Mouse (Mus musculus) liver, postnatal 0 days (tissue): ENCODE data around the gene Map1s. TPM values are rescaled to one million over a fixed set of nuclear protein-coding genes. Genes with fewer than 3 reads are reported as not detected.

Experiments
- ATAC-seq: fragments of 200-750 bp; cut with Nextera tagmentation; 2 replicates; pipeline ENCODE4 v1.8.0; 2017; ENCODE audit warnings: mild to moderate bottlenecking, moderate library complexity
- DNase-seq: peaks from one replicate; pipeline ENCODE4 v3.0.0-alpha.2; 2016
- H3K27ac ChIP-seq: fragments of 300-500 bp; sonication (generic); 2 replicates; pipeline ENCODE4 v1.5.1; 2014; ENCODE audit warnings: antibody characterized with exemption, moderate library complexity, mild to moderate bottlenecking, low read depth
- H3K27me3 ChIP-seq: fragments of 300-500 bp; sonication (generic); 2 replicates; pipeline ENCODE4 v1.6.1; 2014; ENCODE audit warnings: low read length, control low read depth, mixed read lengths; ENCODE audit not compliant: insufficient read depth
- H3K36me3 ChIP-seq: fragments of 300-500 bp; sonication (generic); replicated peaks from 2 replicates; pipeline ENCODE4 v1.6.1; 2014; ENCODE audit warnings: mild to moderate bottlenecking, control low read depth, low read length, moderate library complexity, mixed read lengths; ENCODE audit not compliant: insufficient read depth
- H3K4me1 ChIP-seq: fragments of 300-500 bp; sonication (generic); 2 replicates; pipeline ENCODE4 v1.6.1; 2014; ENCODE audit warnings: antibody characterized with exemption, mild to moderate bottlenecking, control low read depth; ENCODE audit not compliant: insufficient read depth
- H3K4me2 ChIP-seq: fragments of 300-500 bp; sonication (generic); 2 replicates; pipeline ENCODE4 v1.6.1; 2014; ENCODE audit warnings: low read depth, mild to moderate bottlenecking, low read length, moderate library complexity, mixed read lengths
- H3K4me3 ChIP-seq: fragments of 300-500 bp; sonication (generic); 2 replicates; pipeline ENCODE4 v1.5.1; 2014; ENCODE audit warnings: low read depth, low read length
- H3K9ac ChIP-seq: fragments of 300-500 bp; sonication (generic); replicated peaks from 2 replicates; pipeline ENCODE4 v1.6.1; 2014; ENCODE audit warnings: mild to moderate bottlenecking, moderate library complexity
- H3K9me3 ChIP-seq: fragments of 300-500 bp; sonication (generic); 2 replicates; pipeline ENCODE4 v1.6.1; 2016; ENCODE audit warnings: mild to moderate bottlenecking, control low read depth, low read length, mixed read lengths
- CTCF ChIP-seq: sonication (generic); IDR thresholded peaks from 2 replicates; pipeline ENCODE4 v1.5.1; 2016; ENCODE audit warnings: antibody characterized with exemption, low read depth
- EP300 ChIP-seq: IDR thresholded peaks from 2 replicates; pipeline ENCODE4 v1.6.1; 2016; ENCODE audit warnings: antibody characterized with exemption, low read depth, mild to moderate bottlenecking
- WGBS: fragments of 180-500 bp; shearing (Covaris S2); extraction: QIAGEN DNeasy Blood & Tissue Kit; methylation state at CpG from one replicate; pipeline ENCODE4 v1.1.7; 2014; ENCODE audit not compliant: insufficient replicate concordance; 5-methylcytosine and 5-hydroxymethylcytosine counted together
- polyA plus RNA-seq: library from polyadenylated mRNA; unstranded; fragments of >200 nt; fragmentation: Nextera tagmentation; extraction: Ambion mirVana; gene quantifications from 2 replicates; pipeline ENCODE4 v1.2.1, GENCODE M21; 2015

Map1s gene
- polyA plus RNA-seq, 1 experiment from 2014 or later: 8.7 TPM

DNA sequence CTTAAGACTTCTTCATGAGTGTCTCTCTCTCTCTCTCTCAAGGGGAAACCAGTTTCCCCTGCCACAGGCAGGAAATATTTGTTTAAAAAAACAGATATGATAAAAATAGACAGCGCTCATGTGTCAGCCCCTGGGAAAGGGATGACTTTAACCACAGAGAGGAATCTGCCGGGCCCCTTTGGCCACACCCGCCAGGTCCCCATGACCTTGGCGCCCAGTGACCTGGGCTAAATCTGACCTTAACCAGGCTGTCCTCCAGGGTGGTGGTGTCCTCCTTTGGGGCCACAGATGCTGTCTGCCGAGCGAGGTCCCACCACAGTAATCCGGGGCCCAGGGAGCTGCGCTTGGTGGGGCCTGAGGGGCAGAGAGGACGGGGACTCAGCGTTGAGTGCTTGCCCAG, 21.0 kb upstream of the Map1s start:
- Histone ChIP-seq H3K27me3 (peaks cover 8% of the 10 kb centered on the region), H3K4me2 (no peak overlapping the region), H3K27ac (no peak overlapping the region), H3K4me3 (no peak overlapping the region), H3K36me3 (no peaks in the 10 kb centered on the region), H3K9me3 (no peaks in the 10 kb centered on the region), H3K4me1 (peaks cover 8% of the 10 kb centered on the region), H3K9ac (no peak overlapping the region)
- no peak for TF ChIP-seq CTCF
- TF ChIP-seq EP300: no peak
- no peak for ATAC-seq
- no peak for DNase-seq
- WGBS: 49% methylated on average over 10 of the region's 10 CpGs

- WGBS: 14% methylated on average over 12 of the region's 12 CpGs
- H3K9me3 ChIP-seq: no peaks in the 10 kb centered on the region
- H3K4me2 ChIP-seq: no peak overlapping the region
- no peak for ATAC-seq
- no peak overlapping the region for H3K9ac ChIP-seq
- peaks cover 14% of the 10 kb centered on the region for H3K27me3 ChIP-seq
- no peak for TF ChIP-seq CTCF
- no peak for TF ChIP-seq EP300
- H3K36me3 ChIP-seq: no peaks in the 10 kb centered on the region
- peaks cover 8% of the 10 kb centered on the region for H3K4me1 ChIP-seq
- no peak overlapping the region for H3K27ac ChIP-seq
- no peak overlapping the region for H3K4me3 ChIP-seq
- peak; percentile 67 for DNase-seq
Measured at GRCm38 (mm10) chr8:70885612-70886011, 20.1 kb upstream of the Map1s start.

DNA sequence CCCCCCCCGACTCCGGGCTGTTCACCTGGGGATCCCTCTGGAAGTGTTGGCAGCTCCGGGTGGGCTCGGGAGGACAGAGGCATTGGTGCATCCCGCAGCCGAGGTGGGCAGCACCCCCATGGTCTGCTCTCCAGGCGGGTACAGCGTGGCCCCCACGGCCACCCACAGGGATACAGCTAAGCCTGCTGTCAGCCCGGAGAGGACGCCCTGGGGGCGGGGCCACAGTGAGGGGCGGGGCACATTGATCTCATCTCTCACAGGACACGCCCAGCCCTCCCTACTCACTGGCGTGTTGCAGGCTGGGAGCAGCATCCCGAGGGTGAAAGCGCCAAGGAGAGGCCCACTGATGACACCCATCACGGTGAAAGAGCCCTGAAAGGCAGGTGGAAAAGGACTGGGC, 18.1 kb upstream of the Map1s start:
- WGBS: 10% methylated on average over 16 of the region's 18 CpGs
- Histone ChIP-seq H3K4me1 (peaks cover 21% of the 10 kb centered on the region), H3K36me3 (no peaks in the 10 kb centered on the region), H3K4me3 (no peak overlapping the region), H3K27me3 (peaks cover 34% of the 10 kb centered on the region), H3K9ac (no peak overlapping the region), H3K9me3 (no peaks in the 10 kb centered on the region), H3K27ac (no peak overlapping the region), H3K4me2 (no peak overlapping the region)
- ATAC-seq (peak; percentile 57), DNase-seq (peak; percentile 87)
- TF ChIP-seq CTCF (no peak), EP300 (no peak)

DNA sequence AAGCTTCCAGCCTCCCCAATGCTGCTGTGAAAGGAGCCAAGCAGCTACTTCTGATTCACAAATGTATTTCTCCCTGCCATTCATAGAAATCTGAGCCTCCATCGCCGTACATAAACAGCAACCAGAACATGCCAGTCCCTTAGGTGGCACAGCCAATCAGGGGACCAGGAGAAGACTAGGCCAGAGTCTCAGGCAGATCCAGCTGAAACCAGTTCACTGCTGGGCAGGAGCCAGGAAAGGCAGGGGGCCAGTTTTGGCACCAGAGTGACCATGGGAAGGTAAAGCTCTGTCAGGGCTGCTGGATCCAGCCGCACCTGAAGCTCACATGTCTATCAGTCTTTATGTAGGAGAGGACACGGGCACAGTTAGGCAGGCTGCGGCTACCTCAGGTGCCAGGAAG, 15.1 kb upstream of the Map1s start:
- no peak for DNase-seq
- no peak for ATAC-seq
- Histone ChIP-seq H3K36me3 (peaks cover 18% of the 10 kb centered on the region), H3K4me2 (no peak overlapping the region), H3K27ac (no peak overlapping the region), H3K9ac (no peak overlapping the region), H3K4me1 (peaks cover 18% of the 10 kb centered on the region), H3K27me3 (peaks cover 42% of the 10 kb centered on the region), H3K4me3 (no peak overlapping the region), H3K9me3 (no peaks in the 10 kb centered on the region)
- WGBS: 86% methylated on average over 5 of the region's 5 CpGs
- TF ChIP-seq EP300 (no peak), CTCF (no peak)

DNA sequence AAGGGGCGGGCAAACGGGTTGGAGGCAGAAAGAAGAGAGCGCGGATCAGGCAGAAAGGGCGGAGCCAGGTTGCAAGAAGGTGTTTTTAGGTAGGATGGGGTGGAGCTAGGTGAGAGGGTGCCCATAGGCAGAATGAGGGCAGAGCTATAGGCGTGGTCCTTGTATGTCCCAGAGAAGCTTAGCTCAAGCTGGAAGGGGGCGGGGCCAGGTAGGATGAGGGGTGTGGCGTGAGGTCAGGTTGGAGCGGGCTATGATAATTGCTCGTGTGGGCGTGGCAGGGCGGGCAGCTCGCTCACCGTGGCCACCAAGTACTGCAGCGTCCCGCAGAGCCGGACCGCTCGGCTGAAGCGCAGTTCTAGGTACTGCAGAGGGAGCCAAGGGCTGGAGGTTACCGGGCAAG, 14.4 kb upstream of the Map1s start:
- Histone ChIP-seq H3K4me1 (peaks cover 25% of the 10 kb centered on the region), H3K9me3 (no peaks in the 10 kb centered on the region), H3K36me3 (peaks cover 20% of the 10 kb centered on the region), H3K4me3 (no peak overlapping the region), H3K9ac (no peak overlapping the region), H3K27me3 (peaks cover 37% of the 10 kb centered on the region), H3K4me2 (no peak overlapping the region), H3K27ac (no peak overlapping the region)
- 8% methylated on average over 21 of the region's 21 CpGs for WGBS
- peak; percentile 60 for ATAC-seq
- DNase-seq: peak; percentile 78
- TF ChIP-seq CTCF (no peak), EP300 (no peak)

- no peak within 1 kb of the TSS for H3K9ac ChIP-seq
- H3K4me3 ChIP-seq: peak within 1 kb of the TSS; percentile 24; the same call in 1 of the 2 replicates
- no peak for ATAC-seq
- H3K36me3 ChIP-seq: peaks cover 20% of the 10 kb centered on the region
- TF ChIP-seq EP300: no peak
- TF ChIP-seq CTCF: no peak
- no peak within 1 kb of the TSS for H3K27ac ChIP-seq
- 3% methylated on average over 74 of the region's 80 CpGs for WGBS
- H3K4me2 ChIP-seq: peak within 1 kb of the TSS; percentile 11; the same call in 1 of the 2 replicates
- peaks cover 27% of the 10 kb centered on the region for H3K4me1 ChIP-seq
- H3K9me3 ChIP-seq: no peaks in the 10 kb centered on the region
- DNase-seq: no peak
- H3K27me3 ChIP-seq: peaks cover 37% of the 10 kb centered on the region
Measured at GRCm38 (mm10) chr8:70892022-70892895, 13.5 kb upstream of the Map1s start, which contains the start of gene Slc5a5. Gene Slc5a5 (minus strand): TSS chr8:70892757.
